Mouse (Mus musculus): ENCODE data around the gene 1700047I17Rik2. TPM values are rescaled to one million over a fixed set of nuclear protein-coding genes. Genes with fewer than 3 reads are reported as not detected.
"Not testable (repeated sequence)": the region's sequence is repeated elsewhere in the genome, so short reads cannot be mapped to it uniquely, and the experiment has no call there.

Gene 1700047I17Rik2
- polyA plus RNA-seq (2012; rRNA removed) = 1.1 TPM in 1 of 2 replicates, not detected in the other

GRCm38 (mm10) chr12:55199306-55199705 is at the start of gene 1700047I17Rik2:
Gene 1700047I17Rik2, plus strand, starts transcription at chr12:55199592.
- DNase-seq (ENCODE audit: low read depth) = not testable (repeated sequence)

- DNase-seq (ENCODE audit: low read depth) = not testable (repeated sequence)
Measured at GRCm38 (mm10) chr12:55154559-55155448, 44.6 kb upstream of the 1700047I17Rik2 start, which contains the start of gene Srp54b. Gene Srp54b, plus strand, starts transcription at chr12:55155104.

- not testable (repeated sequence) for DNase-seq (ENCODE audit: low read depth)
Measured at GRCm38 (mm10) chr12:55155449-55155783, 44.0 kb upstream of the 1700047I17Rik2 start.

GRCm38 (mm10) chr12:55167034-55167557 is 32.3 kb upstream of the 1700047I17Rik2 start:
- not testable (repeated sequence) for DNase-seq (ENCODE audit: low read depth)

GRCm38 (mm10) chr12:55187686-55188085 is 11.7 kb upstream of the 1700047I17Rik2 start:
- DNase-seq (ENCODE audit: low read depth) = not testable (repeated sequence)

GRCm38 (mm10) chr12:55189127-55189526 is 10.3 kb upstream of the 1700047I17Rik2 start:
- DNase-seq (ENCODE audit: low read depth) = not testable (repeated sequence)

- not testable (repeated sequence) for DNase-seq (ENCODE audit: low read depth)
Measured at GRCm38 (mm10) chr12:55199799-55200198, 407 bp downstream of the 1700047I17Rik2 start.

GRCm38 (mm10) chr12:55212944-55213343 is 13.6 kb downstream of the 1700047I17Rik2 start:
- not testable (repeated sequence) for DNase-seq (ENCODE audit: low read depth)

GRCm38 (mm10) chr12:55229626-55230519 is 30.5 kb downstream of the 1700047I17Rik2 start, which contains the start of gene Srp54c:
Gene Srp54c, plus strand, starts transcription at chr12:55230168.
- not testable (repeated sequence) for DNase-seq (ENCODE audit: low read depth)

GRCm38 (mm10) chr12:55230520-55230861 is 31.1 kb downstream of the 1700047I17Rik2 start:
- DNase-seq (ENCODE audit: low read depth) = not testable (repeated sequence)

GRCm38 (mm10) chr12:55242243-55242642 is 42.9 kb downstream of the 1700047I17Rik2 start:
- not testable (repeated sequence) for DNase-seq (ENCODE audit: low read depth)

GRCm38 (mm10) chr12:55261950-55262349 is 62.6 kb downstream of the 1700047I17Rik2 start:
- not testable (repeated sequence) for DNase-seq (ENCODE audit: low read depth)

GRCm38 (mm10) chr12:55263385-55263784 is 64.0 kb downstream of the 1700047I17Rik2 start:
- DNase-seq (ENCODE audit: low read depth) = not testable (repeated sequence)

Other genes starting within 250 kb of the 1700047I17Rik2 start
- not detected in 2 replicates for gene Gm20403, start 213.1 kb upstream of the 1700047I17Rik2 start, polyA plus RNA-seq (2012; rRNA removed)
- gene Baz1a, start 185.2 kb upstream of the 1700047I17Rik2 start, polyA plus RNA-seq (2012; rRNA removed) = 4.6 and 5.4 TPM in 2 replicates
- gene 2700097O09Rik, start 119.5 kb upstream of the 1700047I17Rik2 start, polyA plus RNA-seq (2012; rRNA removed) = 7.1 and 7.3 TPM in 2 replicates
- gene Srp54a, start 119.3 kb upstream of the 1700047I17Rik2 start, polyA plus RNA-seq (2012; rRNA removed) = 19.2 and 20.4 TPM in 2 replicates
- gene Fam177a, start 75.1 kb upstream of the 1700047I17Rik2 start, polyA plus RNA-seq (2012; rRNA removed) = 7.7 and 8.6 TPM in 2 replicates
- 13.9 and 22.1 TPM in 2 replicates for gene Srp54b, start 44.5 kb upstream of the 1700047I17Rik2 start, polyA plus RNA-seq (2012; rRNA removed)
- gene Srp54c, start 30.6 kb downstream of the 1700047I17Rik2 start, polyA plus RNA-seq (2012; rRNA removed) = 14.4 and 14.9 TPM in 2 replicates
- gene 1110008L16Rik, start 100.0 kb downstream of the 1700047I17Rik2 start, polyA plus RNA-seq (2012; rRNA removed) = 7.8 and 10.0 TPM in 2 replicates
- 2.3 and 2.4 TPM in 2 replicates for gene Ppp2r3c, start 103.4 kb downstream of the 1700047I17Rik2 start, polyA plus RNA-seq (2012; rRNA removed)
- 70.7 and 88.6 TPM in 2 replicates for gene Psma6, start 184.6 kb downstream of the 1700047I17Rik2 start, polyA plus RNA-seq (2012; rRNA removed)